26 mouse cellular contexts compared by ENCODE assay signal in the genomic region with DNA sequence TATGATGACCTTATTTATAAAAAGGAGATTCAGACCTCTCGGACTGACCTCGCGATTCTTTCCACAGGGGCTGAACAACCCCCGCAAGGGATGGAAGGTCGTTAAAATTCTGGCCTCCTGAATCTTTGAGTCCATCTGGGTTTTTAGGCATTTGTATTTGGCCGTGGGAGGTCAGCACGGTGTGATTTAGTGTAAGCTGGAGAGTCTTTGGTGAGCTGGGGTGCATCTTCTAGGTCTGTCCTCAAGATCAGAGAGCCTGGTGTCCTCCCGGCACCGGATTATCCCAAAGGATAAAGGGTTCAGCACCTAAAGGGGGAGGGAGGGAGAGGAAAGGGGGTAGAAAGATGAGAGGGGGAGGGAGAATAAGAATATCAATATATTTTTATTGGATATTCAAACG. TPM values are rescaled to one million over a fixed set of nuclear protein-coding genes. Genes with fewer than 3 reads are reported as not detected.
DNase-seq lines count a peak whose midpoint lies in the region; ATAC-seq lines count a peak whose summit lies in the region.
"Had no signal": no experiment of that assay in that cellular context is flagged by ENCODE, and none has a peak within 500 bp of the region (broad histone marks: within the 10 kb centered on the region; RNA-seq: fewer than 3 reads in every experiment).

No protein-coding gene starts in this region.

- peaks cover 100% of the 10 kb centered on the region for H3K27me3 ChIP-seq in hindbrain, embryonic 10.5 days (ENCODE audit: insufficient read depth, poor library complexity, severe bottlenecking)
- H3K27me3 ChIP-seq in hindbrain, embryonic 16.5 days (replicated peaks; ENCODE audit: control insufficient read depth, insufficient read depth, low read length): peaks cover 42% of the 10 kb centered on the region
- no peaks in the 10 kb centered on the region for H3K27me3 ChIP-seq in kidney, embryonic 16.5 days (ENCODE audit: insufficient read depth, low read length)
- peaks cover 37% of the 10 kb centered on the region for H3K27me3 ChIP-seq in limb, embryonic 10.5 days (ENCODE audit: low read depth, poor library complexity, severe bottlenecking)
- peaks cover 23% of the 10 kb centered on the region for H3K27me3 ChIP-seq in neural tube, embryonic 13.5 days

- peak; percentile 34 for DNase-seq in hindbrain, embryonic 10.5 days (ENCODE audit: low spot score)
- DNase-seq in kidney, adult 8-10 months: no peak
- peak; percentile 36 for DNase-seq in limb, embryonic 10.5 days (ENCODE audit: low spot score)
- no peak for DNase-seq in lung, postnatal 14 days
- DNase-seq: adrenal gland, postnatal 25 days; cerebellum, adult 8-10 months; cerebellum, postnatal 36 days; forebrain, postnatal 0 days; gastrocnemius, postnatal 25 days; layer of hippocampus, postnatal 36 days; liver, embryonic 13.5 days; lung, adult 2 months; right cerebral cortex, postnatal 14 days; thymus, postnatal 25 days had no signal

- no peak for ATAC-seq in hindbrain, embryonic 16.5 days
- no peak for ATAC-seq in kidney, embryonic 16.5 days (ENCODE audit: low FRiP score, low TSS enrichment)
- ATAC-seq in neural tube, embryonic 13.5 days (ENCODE audit: low read depth): no peak
- ATAC-seq in megakaryocyte, adult 5-6 weeks (ENCODE audit: poor library complexity, severe bottlenecking): no peak
- ATAC-seq: forebrain, postnatal 0 days; midbrain, embryonic 15.5 days had no signal

- H3K4me1 ChIP-seq in hindbrain, embryonic 10.5 days (replicated peaks): peaks cover 21% of the 10 kb centered on the region
- H3K4me1 ChIP-seq in hindbrain, embryonic 16.5 days (ENCODE audit: control insufficient read depth, insufficient read depth, low read depth, low read length): peaks cover 10% of the 10 kb centered on the region
- H3K4me1 ChIP-seq in kidney, embryonic 16.5 days (ENCODE audit: insufficient read depth, low read length): peaks cover 33% of the 10 kb centered on the region; the same call in 1 of the 2 replicates
- H3K4me1 ChIP-seq in limb, embryonic 10.5 days: peaks cover 76% of the 10 kb centered on the region
- peaks cover 58% of the 10 kb centered on the region for H3K4me1 ChIP-seq in neural tube, embryonic 13.5 days (replicated peaks)

- H3K9me3 ChIP-seq in hindbrain, embryonic 10.5 days: no peaks in the 10 kb centered on the region
- no peaks in the 10 kb centered on the region for H3K9me3 ChIP-seq in hindbrain, embryonic 16.5 days (ENCODE audit: control insufficient read depth, low read length)
- no peaks in the 10 kb centered on the region for H3K9me3 ChIP-seq in kidney, embryonic 16.5 days (ENCODE audit: low read length)
- H3K9me3 ChIP-seq in limb, embryonic 10.5 days (replicated peaks): no peaks in the 10 kb centered on the region
- no peaks in the 10 kb centered on the region for H3K9me3 ChIP-seq in neural tube, embryonic 13.5 days
- H3K9me3 ChIP-seq: heart, embryonic 13.5 days; liver, embryonic 13.5 days; megakaryocyte, embryonic 14.5 days; midbrain, embryonic 15.5 days had no signal

- no peak overlapping the region for H3K27ac ChIP-seq in hindbrain, embryonic 10.5 days
- H3K27ac ChIP-seq in hindbrain, embryonic 16.5 days (ENCODE audit: low read depth, low read length): no peak overlapping the region
- peak overlapping the region; percentile 100 for H3K27ac ChIP-seq in kidney, embryonic 16.5 days (ENCODE audit: low read length)
- peak overlapping the region; percentile 99 for H3K27ac ChIP-seq in limb, embryonic 10.5 days
- peak overlapping the region; percentile 100 for H3K27ac ChIP-seq in neural tube, embryonic 13.5 days (replicated peaks)
- H3K27ac ChIP-seq: heart, adult 2 months; heart, embryonic 13.5 days; hindbrain, embryonic 14.5 days; liver, embryonic 13.5 days; midbrain, embryonic 15.5 days had no signal

- no peak overlapping the region for H3K4me2 ChIP-seq in hindbrain, embryonic 16.5 days (ENCODE audit: low read length)
- H3K4me2 ChIP-seq in kidney, embryonic 16.5 days (replicated peaks; ENCODE audit: low read depth, low read length): peak overlapping the region; percentile 72
- H3K4me2 ChIP-seq in neural tube, embryonic 13.5 days: peak overlapping the region; percentile 69
- H3K4me2 ChIP-seq: hindbrain, embryonic 14.5 days; liver, embryonic 13.5 days; midbrain, embryonic 15.5 days had no signal

- H3K9ac ChIP-seq in hindbrain, embryonic 16.5 days (ENCODE audit: low read depth, low read length): no peak overlapping the region
- H3K9ac ChIP-seq in kidney, embryonic 16.5 days (replicated peaks; ENCODE audit: low read length): peak overlapping the region; percentile 99
- peak overlapping the region; percentile 100 for H3K9ac ChIP-seq in neural tube, embryonic 13.5 days
- H3K9ac ChIP-seq: forebrain, postnatal 0 days; heart, embryonic 13.5 days; hindbrain, embryonic 14.5 days; liver, embryonic 13.5 days; midbrain, embryonic 15.5 days had no signal

- H3K4me3 ChIP-seq in hindbrain, embryonic 10.5 days: no peak overlapping the region
- no peak overlapping the region for H3K4me3 ChIP-seq in hindbrain, embryonic 16.5 days (ENCODE audit: low read length)
- peak overlapping the region; percentile 78 for H3K4me3 ChIP-seq in kidney, embryonic 16.5 days (ENCODE audit: low read length)
- peak overlapping the region; percentile 80 for H3K4me3 ChIP-seq in limb, embryonic 10.5 days
- H3K4me3 ChIP-seq in neural tube, embryonic 13.5 days: peak overlapping the region; percentile 81
- H3K4me3 ChIP-seq: heart, adult 2 months; heart, embryonic 13.5 days; liver, embryonic 13.5 days; megakaryocyte, embryonic 14.5 days; midbrain, embryonic 15.5 days had no signal

- WGBS in hindbrain, embryonic 10.5 days: 2% methylated on average over 10 of the region's 10 CpGs
- WGBS in hindbrain, embryonic 16.5 days: 10% methylated on average over 10 of the region's 10 CpGs
- whole genome bisulfite sequencing in kidney, embryonic 16.5 days: 19% methylated on average over 10 of the region's 10 CpGs
- 4% methylated on average over 10 of the region's 10 CpGs for WGBS in limb, embryonic 10.5 days
- WGBS in neural tube, embryonic 13.5 days: 15% methylated on average over 10 of the region's 10 CpGs

- no peaks in the 10 kb centered on the region for H3K36me3 ChIP-seq in hindbrain, embryonic 10.5 days
- no peaks in the 10 kb centered on the region for H3K36me3 ChIP-seq in hindbrain, embryonic 16.5 days (ENCODE audit: control insufficient read depth, insufficient read depth, low read length)
- no peaks in the 10 kb centered on the region for H3K36me3 ChIP-seq in kidney, embryonic 16.5 days (ENCODE audit: insufficient read depth, low read length)
- peaks cover 3% of the 10 kb centered on the region; the same call in 1 of the 2 replicates for H3K36me3 ChIP-seq in limb, embryonic 10.5 days
- no peaks in the 10 kb centered on the region for H3K36me3 ChIP-seq in neural tube, embryonic 13.5 days
- H3K36me3 ChIP-seq: heart, embryonic 13.5 days; liver, embryonic 13.5 days; midbrain, embryonic 15.5 days had no signal

RNA-seq across cellular contexts. Expression of a gene that starts 1.1 kb away (rescaled TPM):
- not detected in 2 replicates for polyA plus RNA-seq in hindbrain, embryonic 10.5 days (2016; fragmentation: Nextera tagmentation; extraction: Ambion mirVana)
- polyA plus RNA-seq in hindbrain, embryonic 16.5 days (2015; fragmentation: Nextera tagmentation; extraction: Ambion mirVana): 0.66 and 1.1 TPM in 2 replicates
- polyA plus RNA-seq in kidney, embryonic 16.5 days (2015; fragmentation: Nextera tagmentation; extraction: Ambion mirVana): 41.0 and 45.6 TPM in 2 replicates
- polyA plus RNA-seq in limb, embryonic 10.5 days (2016; fragmentation: Nextera tagmentation; extraction: Ambion mirVana): 11.6 and 17.4 TPM in 2 replicates
- 17.4 and 22.8 TPM in 2 replicates for polyA plus RNA-seq in neural tube, embryonic 13.5 days (2015; fragmentation: Nextera tagmentation; extraction: Ambion mirVana)
- total RNA-seq in megakaryocyte, adult 5-6 weeks (2015): not detected in 2 replicates
- not detected in 2 replicates for total RNA-seq in megakaryocyte, adult 5-6 weeks (2017)
- total RNA-seq: layer of hippocampus, adult 8-10 months; layer of hippocampus, postnatal 36 days; left cerebral cortex, postnatal 10 days had no signal

RNA-seq across cellular contexts. Expression of a gene that starts 5.8 kb away (rescaled TPM):
- not detected in 2 replicates for polyA plus RNA-seq in hindbrain, embryonic 10.5 days (2016; fragmentation: Nextera tagmentation; extraction: Ambion mirVana)
- polyA plus RNA-seq in hindbrain, embryonic 16.5 days (2015; fragmentation: Nextera tagmentation; extraction: Ambion mirVana): 0.07 TPM in 1 of 2 replicates, not detected in the other
- 38.2 and 38.4 TPM in 2 replicates for polyA plus RNA-seq in kidney, embryonic 16.5 days (2015; fragmentation: Nextera tagmentation; extraction: Ambion mirVana)
- 38.0 and 52.3 TPM in 2 replicates for polyA plus RNA-seq in limb, embryonic 10.5 days (2016; fragmentation: Nextera tagmentation; extraction: Ambion mirVana)
- polyA plus RNA-seq in neural tube, embryonic 13.5 days (2015; fragmentation: Nextera tagmentation; extraction: Ambion mirVana): 27.7 and 42.7 TPM in 2 replicates
- total RNA-seq in megakaryocyte, adult 5-6 weeks (2015): not detected in 2 replicates
- not detected in 2 replicates for total RNA-seq in megakaryocyte, adult 5-6 weeks (2017)
- total RNA-seq: forebrain, postnatal 0 days; layer of hippocampus, adult 8-10 months; layer of hippocampus, postnatal 36 days; left cerebral cortex, postnatal 10 days had no signal
- polyA plus RNA-seq: forebrain, postnatal 0 days; heart, embryonic 13.5 days; liver, embryonic 13.5 days; midbrain, embryonic 15.5 days had no signal

RNA-seq across cellular contexts. Expression of a gene that starts 8.4 kb away (rescaled TPM):
- 15.5 and 55.9 TPM in 2 replicates for polyA plus RNA-seq in hindbrain, embryonic 10.5 days (2016; fragmentation: Nextera tagmentation; extraction: Ambion mirVana)
- 43.8 and 48.0 TPM in 2 replicates for polyA plus RNA-seq in hindbrain, embryonic 16.5 days (2015; fragmentation: Nextera tagmentation; extraction: Ambion mirVana)
- 14.6 and 15.4 TPM in 2 replicates for polyA plus RNA-seq in kidney, embryonic 16.5 days (2015; fragmentation: Nextera tagmentation; extraction: Ambion mirVana)
- 1.4 and 3.0 TPM in 2 replicates for polyA plus RNA-seq in limb, embryonic 10.5 days (2016; fragmentation: Nextera tagmentation; extraction: Ambion mirVana)
- 24.2 and 33.8 TPM in 2 replicates for polyA plus RNA-seq in neural tube, embryonic 13.5 days (2015; fragmentation: Nextera tagmentation; extraction: Ambion mirVana)
- total RNA-seq in megakaryocyte, adult 5-6 weeks (2015): not detected in 2 replicates
- total RNA-seq in megakaryocyte, adult 5-6 weeks (2017): 0.26 TPM in 1 of 2 replicates, not detected in the other
- total RNA-seq: forebrain, postnatal 0 days; gastrocnemius, postnatal 25 days; heart, adult 2 months; heart, postnatal 25 days; layer of hippocampus, adult 8-10 months; layer of hippocampus, postnatal 36 days; left cerebral cortex, postnatal 10 days had no signal
- polyA plus RNA-seq: forebrain, postnatal 0 days had no signal

RNA-seq across cellular contexts. Expression of a gene that starts 8.4 kb away (rescaled TPM):
- polyA plus RNA-seq in hindbrain, embryonic 10.5 days (2016; fragmentation: Nextera tagmentation; extraction: Ambion mirVana): 0.14 and 2.6 TPM in 2 replicates
- 2.2 and 2.3 TPM in 2 replicates for polyA plus RNA-seq in hindbrain, embryonic 16.5 days (2015; fragmentation: Nextera tagmentation; extraction: Ambion mirVana)
- polyA plus RNA-seq in kidney, embryonic 16.5 days (2015; fragmentation: Nextera tagmentation; extraction: Ambion mirVana): 4.5 and 4.9 TPM in 2 replicates
- polyA plus RNA-seq in limb, embryonic 10.5 days (2016; fragmentation: Nextera tagmentation; extraction: Ambion mirVana): 1.2 and 2.3 TPM in 2 replicates
- polyA plus RNA-seq in neural tube, embryonic 13.5 days (2015; fragmentation: Nextera tagmentation; extraction: Ambion mirVana): 6.9 and 7.2 TPM in 2 replicates
- not detected in 2 replicates for total RNA-seq in megakaryocyte, adult 5-6 weeks (2015)
- total RNA-seq in megakaryocyte, adult 5-6 weeks (2017): not detected in 2 replicates
- total RNA-seq: forebrain, postnatal 0 days; layer of hippocampus, adult 8-10 months; layer of hippocampus, postnatal 36 days; left cerebral cortex, postnatal 10 days had no signal
- polyA plus RNA-seq: forebrain, postnatal 0 days; heart, embryonic 13.5 days; liver, embryonic 13.5 days; midbrain, embryonic 15.5 days had no signal

RNA-seq across cellular contexts. Expression of a gene that starts 11.6 kb away (rescaled TPM):
- polyA plus RNA-seq in hindbrain, embryonic 10.5 days (2016; fragmentation: Nextera tagmentation; extraction: Ambion mirVana): not detected in 2 replicates
- not detected in 2 replicates for polyA plus RNA-seq in hindbrain, embryonic 16.5 days (2015; fragmentation: Nextera tagmentation; extraction: Ambion mirVana)
- 33.5 and 38.5 TPM in 2 replicates for polyA plus RNA-seq in kidney, embryonic 16.5 days (2015; fragmentation: Nextera tagmentation; extraction: Ambion mirVana)
- polyA plus RNA-seq in limb, embryonic 10.5 days (2016; fragmentation: Nextera tagmentation; extraction: Ambion mirVana): 51.1 and 68.0 TPM in 2 replicates
- polyA plus RNA-seq in neural tube, embryonic 13.5 days (2015; fragmentation: Nextera tagmentation; extraction: Ambion mirVana): 87.2 and 132 TPM in 2 replicates
- not detected in 2 replicates for total RNA-seq in megakaryocyte, adult 5-6 weeks (2015)
- total RNA-seq in megakaryocyte, adult 5-6 weeks (2017): not detected in 2 replicates
- total RNA-seq: adrenal gland, postnatal 25 days; forebrain, postnatal 0 days; heart, adult 2 months; heart, postnatal 25 days; layer of hippocampus, adult 8-10 months; layer of hippocampus, postnatal 36 days; left cerebral cortex, postnatal 10 days had no signal
- polyA plus RNA-seq: forebrain, postnatal 0 days; heart, adult 2 months; hindbrain, embryonic 14.5 days; liver, embryonic 13.5 days; lung, adult 2 months; midbrain, embryonic 15.5 days had no signal

Comparison
In these comparisons a context has a peak if more than half of its experiments do, and no peak if none do; other contexts are left out.
1. DNase-seq: peak in hindbrain, embryonic 10.5 days (single experiment) and limb, embryonic 10.5 days (single experiment); none in kidney, adult 8-10 months (0 of 2) and lung, postnatal 14 days (single experiment).
2. H3K27ac ChIP-seq: peak in kidney, embryonic 16.5 days (single experiment), limb, embryonic 10.5 days (single experiment) and neural tube, embryonic 13.5 days (single experiment); none in hindbrain, embryonic 10.5 days (single experiment) and hindbrain, embryonic 16.5 days (single experiment).
3. H3K4me3 ChIP-seq: peak in kidney, embryonic 16.5 days (single experiment), limb, embryonic 10.5 days (single experiment) and neural tube, embryonic 13.5 days (single experiment); none in hindbrain, embryonic 10.5 days (single experiment) and hindbrain, embryonic 16.5 days (single experiment).
4. RNA of a gene that starts 5.8 kb away (polyA plus RNA-seq): 27.7 to 42.7 TPM in neural tube, embryonic 13.5 days, 38.2 to 38.4 TPM in kidney, embryonic 16.5 days and 38.0 to 52.3 TPM in limb, embryonic 10.5 days; not detected in hindbrain, embryonic 10.5 days and 0.07 TPM in hindbrain, embryonic 16.5 days; every median in the first group is over 10 times any median in the second.